Mouse (Mus musculus) gastrocnemius, adult 18-20 months (tissue): Measurements from ENCODE around the gene Ptger4. TPM values are rescaled to one million over a fixed set of nuclear protein-coding genes. Genes with fewer than 3 reads are reported as not detected.

Source experiments
- DNase-seq: peaks from one replicate; pipeline ENCODE4 v3.0.0; 2021; ENCODE audit warnings: low spot score
- long read RNA-seq, 2 experiments: library from polyadenylated mRNA; stranded (forward); transcript quantifications; one replicate each; pipeline ENCODE4 v2.0.0; 2021
- total RNA-seq, 2 experiments: library from RNA; stranded (reverse); gene quantifications; 2 replicates each; pipeline ENCODE4 v1.2.3; 2021

Ptger4 gene
- under 1 TPM; 0.46 to 0.66 TPM for total RNA-seq
- long read RNA-seq, experiment 1, partial matches to known transcripts, result 0 of 4 reads
- long read RNA-seq, experiment 1, other reads (novel, unspliced or antisense), result 3 of 4 reads
- long read RNA-seq, experiment 2, partial matches to known transcripts, result 0 of 1 reads
- long read RNA-seq, experiment 2, other reads (novel, unspliced or antisense), result 1 of 1 reads

DNA sequence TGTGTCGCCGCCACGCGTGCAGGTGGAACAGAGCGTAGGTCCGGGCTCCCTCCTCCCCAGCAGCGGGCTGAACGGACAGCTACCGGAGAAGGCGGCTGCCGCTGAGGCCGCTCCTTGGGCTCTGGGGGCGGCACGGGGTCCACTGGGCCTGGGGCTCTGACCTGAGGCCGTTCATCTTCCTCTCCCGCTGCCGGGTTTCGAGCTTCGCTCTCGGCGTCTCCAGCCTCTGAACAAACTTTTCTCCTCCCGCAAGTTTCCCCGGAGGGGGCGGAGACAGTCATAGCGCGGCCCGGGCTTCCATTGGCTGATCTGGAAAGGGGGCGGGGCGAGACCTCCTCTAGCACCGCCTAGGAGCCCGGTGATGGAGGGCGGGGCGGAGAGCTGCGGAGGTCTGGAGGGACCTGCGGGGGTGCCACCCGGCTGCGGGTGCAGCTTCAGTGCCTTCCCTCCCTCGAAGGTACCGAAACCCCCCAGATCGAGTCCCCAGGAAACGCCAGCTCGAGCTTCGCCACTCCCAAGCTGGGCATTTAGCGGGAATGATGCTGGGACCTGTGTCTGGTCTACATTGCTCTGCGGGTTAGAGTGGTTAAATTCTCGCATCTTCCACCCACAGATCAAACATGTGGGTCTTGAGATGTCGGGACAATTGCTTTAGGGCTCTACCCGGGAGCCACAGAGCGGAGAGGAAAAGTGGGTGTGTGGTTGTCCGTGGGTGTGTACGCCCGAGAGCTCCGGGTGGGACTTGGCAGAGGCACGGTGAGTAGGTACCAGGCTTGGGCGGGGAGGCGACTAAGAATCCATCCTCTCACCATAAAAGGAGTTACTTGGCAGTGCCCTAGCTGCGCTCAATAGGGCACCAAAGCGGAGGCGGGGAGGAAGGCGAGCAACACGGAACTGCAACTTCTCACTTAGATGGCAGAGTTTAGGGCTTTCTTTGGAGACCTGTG is at the start of gene Ptger4:
Ptger4 (minus strand) TSS at position 229 of the 947 bp plus-strand sequence.
- peak; percentile 93 for DNase-seq

DNA sequence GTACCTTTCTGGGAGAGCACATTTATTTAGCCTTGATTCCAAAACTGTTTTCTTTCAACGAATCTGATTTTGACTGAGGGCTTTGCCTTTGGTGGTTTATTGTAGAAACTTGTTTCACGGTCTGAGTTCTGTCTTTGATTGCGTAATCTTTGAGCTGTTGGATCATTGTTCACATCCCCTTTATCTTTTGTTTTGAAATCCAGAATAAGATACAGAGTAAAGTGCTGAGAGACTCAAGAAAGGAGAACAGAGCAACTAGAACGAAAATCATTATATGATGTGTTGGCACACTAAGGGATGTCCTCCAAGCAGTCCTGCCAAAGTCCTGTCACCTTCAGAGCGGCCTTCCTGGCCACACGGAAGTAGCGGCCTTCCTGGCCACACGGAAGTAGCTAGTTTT is 44.4 kb upstream of the Ptger4 start:
- no peak for DNase-seq

- no peak for DNase-seq
These were observed 43.1 kb upstream of the Ptger4 start for GRCm38 (mm10) chr15:5287072-5287471.

GRCm38 (mm10) chr15:5281316-5281715 is 37.3 kb upstream of the Ptger4 start:
- DNase-seq, result no peak

DNA sequence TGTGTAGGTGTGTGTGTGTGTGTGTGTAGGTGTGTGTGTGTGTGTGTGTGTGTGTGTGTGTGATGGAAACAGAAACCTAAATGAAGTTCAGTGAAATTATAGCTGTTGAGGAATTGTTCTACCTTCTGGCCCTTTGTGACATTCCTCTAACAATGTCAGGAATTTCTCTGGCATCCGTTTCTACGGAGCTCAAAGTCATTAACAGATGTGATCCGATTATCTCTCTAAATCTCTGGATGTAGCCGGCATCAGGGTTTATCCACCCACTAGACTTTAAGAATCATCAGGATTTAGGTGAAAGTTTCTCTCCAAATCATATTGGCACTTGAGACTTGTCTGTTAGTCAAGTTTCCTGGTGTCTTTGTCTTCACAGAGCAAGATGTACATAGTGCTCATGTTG is 35.8 kb upstream of the Ptger4 start:
- DNase-seq, result no peak

DNA sequence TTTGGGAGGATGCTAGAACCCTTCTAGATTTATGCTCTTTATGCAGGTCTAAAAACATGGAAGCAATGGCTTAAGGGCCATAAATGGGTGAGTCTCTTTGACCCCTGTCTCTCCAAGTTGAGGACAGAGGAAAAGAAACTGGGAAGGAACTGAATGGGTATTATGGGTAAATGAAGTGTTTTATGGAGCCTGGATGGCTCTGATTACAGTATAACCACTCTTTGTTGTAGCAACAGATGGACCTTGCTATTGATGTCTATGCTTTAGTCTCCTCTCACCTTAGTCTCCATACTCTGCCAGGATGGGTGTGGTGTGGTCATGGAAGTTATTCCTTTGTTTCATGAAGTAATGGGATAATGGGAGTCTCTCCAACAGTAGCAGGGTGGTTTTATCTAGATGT is 34.5 kb upstream of the Ptger4 start:
- no peak for DNase-seq

- no peak for DNase-seq
These were observed 30.0 kb upstream of the Ptger4 start for GRCm38 (mm10) chr15:5273981-5274380.

GRCm38 (mm10) chr15:5266095-5266494 is 22.1 kb upstream of the Ptger4 start:
- no peak for DNase-seq

DNA sequence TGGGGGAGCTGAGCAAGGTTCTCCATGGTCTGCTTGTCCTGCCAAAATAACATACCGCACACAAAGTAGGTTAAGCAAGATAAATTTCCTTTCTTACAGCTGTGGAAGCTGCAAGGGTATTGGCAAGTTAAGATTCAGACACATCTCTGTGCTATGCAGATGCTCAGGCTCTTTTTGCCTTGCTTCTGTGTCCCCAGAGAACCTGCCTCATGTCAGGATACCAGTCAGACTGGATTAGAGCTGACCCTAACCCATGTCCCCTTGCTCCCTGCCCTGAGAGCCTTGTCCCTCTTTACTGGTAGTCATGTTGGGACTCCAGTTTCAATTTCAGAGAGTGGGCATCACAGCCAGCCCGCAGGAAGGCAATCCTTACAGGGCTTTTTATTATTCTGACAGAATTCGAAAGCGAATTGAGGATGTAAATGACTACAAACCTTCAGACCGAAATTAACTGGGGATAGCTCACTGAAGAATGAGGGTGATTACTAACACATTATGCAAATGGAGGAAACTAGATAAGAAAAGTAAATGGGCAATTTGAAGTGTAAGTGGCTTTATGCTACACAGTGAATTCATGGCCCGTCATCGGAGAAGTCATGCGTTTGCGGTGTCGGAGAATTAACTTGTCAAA is 19.0 kb upstream of the Ptger4 start:
- DNase-seq, result no peak

DNA sequence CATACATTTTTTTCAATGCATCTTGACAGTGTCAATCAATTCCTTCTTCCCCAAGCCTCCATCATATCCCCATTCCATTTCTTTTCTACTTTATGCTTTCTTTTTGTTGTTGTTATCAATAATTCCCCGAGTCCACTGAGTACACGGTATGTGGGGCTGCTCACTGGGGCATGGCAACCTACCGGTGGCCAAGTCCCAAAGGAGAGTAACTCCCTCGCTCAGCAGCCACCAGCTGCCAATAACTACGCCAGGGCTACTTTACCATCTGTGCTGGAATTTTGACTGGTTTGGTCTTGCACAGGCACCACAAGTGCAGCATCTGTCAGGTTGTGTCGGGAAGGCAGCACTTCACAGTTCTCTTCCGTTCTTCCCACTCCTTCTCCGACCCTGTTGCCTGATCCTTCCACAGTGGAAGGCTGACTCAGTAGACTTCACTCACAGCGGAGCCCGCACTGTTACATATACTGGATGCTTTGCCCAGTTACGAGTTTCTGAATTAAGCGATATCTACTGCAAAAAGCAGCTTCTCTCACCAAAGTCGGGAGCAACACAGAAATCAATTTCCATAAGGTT is 18.2 kb upstream of the Ptger4 start:
- DNase-seq, result no peak

DNA sequence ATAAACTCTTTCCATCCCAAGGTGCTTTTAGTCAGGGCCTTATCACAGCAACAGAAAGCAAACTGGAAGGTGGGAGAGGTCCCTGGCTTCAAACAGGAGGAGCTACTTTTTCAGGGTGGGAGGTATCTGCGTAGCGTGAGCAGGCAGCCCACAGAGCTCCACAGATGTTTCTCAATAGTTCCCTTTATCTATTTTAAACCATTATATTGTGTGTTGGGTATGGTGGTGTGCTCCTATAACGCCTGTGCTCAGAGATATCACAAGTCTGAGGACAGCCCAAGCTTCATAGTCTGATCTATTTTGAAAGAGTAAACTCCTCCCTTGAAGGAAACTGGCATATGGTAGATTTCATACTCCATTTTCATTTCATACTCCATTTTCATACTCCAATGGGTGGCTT is 17.0 kb upstream of the Ptger4 start:
- DNase-seq, result no peak

DNA sequence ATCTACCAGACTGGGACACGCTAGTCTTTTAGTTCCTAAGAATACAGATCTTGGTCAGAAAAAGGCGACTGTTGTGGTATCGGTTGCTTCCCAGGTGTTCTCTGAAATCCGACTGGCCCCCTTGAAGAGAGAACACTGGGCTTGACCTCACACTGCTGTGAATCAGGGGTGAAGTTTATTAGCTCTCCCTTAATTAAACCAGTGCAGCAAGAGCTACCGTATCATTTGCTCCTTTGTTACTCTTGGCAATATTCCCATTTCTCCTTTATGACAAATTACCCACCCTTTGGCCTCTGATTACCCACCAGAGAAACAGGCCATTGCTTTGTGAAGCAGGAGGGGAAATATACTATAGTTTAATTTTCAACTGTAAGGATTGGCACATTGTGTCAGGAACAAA is 16.2 kb upstream of the Ptger4 start:
- DNase-seq, result no peak

GRCm38 (mm10) chr15:5250182-5250581 is 6.2 kb upstream of the Ptger4 start:
- no peak for DNase-seq

DNA sequence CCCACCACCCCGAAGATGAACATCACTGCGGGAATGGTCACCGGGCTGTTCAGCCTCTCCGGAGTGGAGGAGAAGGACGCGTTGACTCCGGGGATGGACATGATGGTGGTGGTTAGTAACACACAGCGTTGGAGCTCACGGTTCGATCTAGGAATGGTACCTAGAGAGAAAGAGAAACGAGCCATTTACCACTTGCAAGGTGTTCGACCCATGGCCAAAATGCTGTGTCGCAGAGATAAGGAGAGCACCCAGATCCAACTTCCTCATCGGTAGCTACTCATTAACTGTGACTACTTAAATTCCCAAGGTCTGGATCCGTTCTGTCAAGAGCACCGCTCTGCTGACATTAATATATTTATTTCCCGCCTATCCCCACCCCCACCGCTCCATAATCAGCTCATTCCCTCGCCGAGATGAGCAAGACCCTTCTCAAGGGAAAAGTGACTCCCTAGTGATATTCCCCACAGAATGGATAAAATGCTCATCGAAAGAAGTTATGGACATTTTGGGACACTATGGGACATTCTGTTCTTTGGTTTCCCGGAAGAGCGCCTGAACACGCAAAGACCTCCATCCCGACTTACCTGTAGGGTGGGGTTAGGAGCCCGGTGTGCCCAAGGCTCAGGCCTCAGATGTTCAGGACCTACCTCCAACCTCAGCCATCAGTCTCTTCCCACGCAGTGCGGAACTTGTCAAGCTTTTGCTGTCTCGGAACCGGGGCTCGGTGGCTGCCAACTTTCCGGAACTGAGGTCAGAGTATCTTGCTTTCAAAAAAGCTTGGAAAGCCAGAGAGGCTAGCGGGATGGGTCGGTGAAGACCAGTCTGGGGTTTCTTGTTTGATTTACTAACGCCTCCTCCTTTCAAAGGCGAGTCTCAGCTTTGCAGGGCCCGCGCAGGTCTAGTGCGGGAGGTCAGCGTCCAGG is 690 bp downstream of the Ptger4 start:
- DNase-seq, result no peak

DNA sequence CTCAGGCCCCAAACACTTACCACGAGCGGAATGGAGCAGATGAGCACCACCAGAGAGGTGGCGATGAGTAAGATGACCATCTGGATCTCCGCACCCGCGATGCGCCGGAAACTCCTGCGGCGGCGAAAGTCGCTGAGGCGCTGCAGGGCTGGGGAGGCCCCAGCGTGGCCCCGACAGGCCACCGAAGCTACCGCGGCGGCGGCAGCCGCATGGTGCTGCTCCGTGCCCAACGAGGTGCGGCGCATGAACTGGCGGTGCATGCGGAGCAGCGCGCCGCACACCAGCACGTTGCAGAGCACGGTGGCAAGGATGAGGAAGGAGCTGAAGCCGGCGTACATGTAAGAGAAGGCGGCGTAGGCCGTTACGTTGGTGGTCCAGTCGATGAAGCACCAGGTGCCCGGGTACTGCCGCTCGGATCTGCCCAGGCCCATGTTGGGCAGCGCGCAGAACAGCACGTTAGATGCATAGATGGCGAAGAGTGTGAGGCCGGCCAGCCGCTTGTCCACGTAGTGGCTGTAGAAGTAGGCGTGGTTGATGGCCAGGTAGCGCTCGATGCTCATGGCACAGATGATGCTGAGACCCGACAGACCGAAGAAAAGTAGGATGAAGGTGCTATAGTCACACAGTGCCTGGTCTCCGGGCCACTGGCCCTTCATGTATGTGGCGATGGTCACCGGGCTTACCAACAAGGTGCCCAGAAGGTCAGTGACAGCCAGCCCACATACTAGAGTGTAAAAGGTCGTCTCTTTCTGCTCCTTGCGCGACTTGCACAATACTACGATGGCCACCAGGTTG is 1.5 kb downstream of the Ptger4 start:
- DNase-seq, result no peak

DNA sequence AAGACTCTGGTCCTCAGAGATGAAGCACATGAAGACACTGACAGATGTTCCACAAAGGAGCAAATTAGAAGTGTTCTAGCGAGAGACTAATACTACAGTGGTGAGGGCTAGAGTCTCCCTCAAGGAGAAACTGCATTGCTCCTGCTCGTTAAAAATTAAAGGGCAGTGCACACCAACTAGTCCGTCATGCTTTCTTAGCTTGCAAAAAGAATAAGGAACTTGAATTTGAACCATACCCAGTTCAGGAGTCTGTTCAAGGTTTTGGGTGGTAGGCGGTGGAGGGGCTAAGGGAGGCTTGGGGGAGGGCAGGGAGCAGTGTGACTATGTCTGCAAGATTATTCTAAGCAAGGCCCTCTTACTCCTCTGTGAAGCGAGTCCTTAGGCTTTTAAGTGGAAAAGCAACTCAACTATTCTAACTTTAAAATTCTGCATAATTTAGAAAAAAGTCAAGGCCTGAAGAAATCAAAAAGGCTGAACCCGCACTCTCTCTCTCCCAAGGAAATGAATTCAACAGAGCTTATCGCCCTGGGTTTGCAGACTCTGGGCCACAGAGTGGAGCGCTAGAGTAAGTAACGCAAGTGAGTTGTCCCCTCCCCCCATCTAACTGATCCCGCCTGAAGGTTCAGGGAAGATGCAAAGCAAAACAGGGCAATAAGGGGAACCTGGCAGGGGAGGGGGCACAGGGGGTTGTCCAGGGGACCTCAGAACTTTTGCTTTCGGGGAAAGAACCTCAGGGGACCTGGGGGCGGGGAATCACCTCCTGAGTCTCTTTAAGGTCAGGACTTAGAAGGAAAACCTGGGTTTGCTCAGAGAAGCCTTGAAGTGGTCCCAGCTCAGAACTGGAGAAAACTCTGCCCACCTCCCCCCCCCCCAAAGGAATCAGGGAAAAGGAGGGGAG is 2.4 kb downstream of the Ptger4 start:
- DNase-seq, result peak; percentile 23

- DNase-seq, result no peak
These were observed 3.6 kb downstream of the Ptger4 start for GRCm38 (mm10) chr15:5240360-5240759.

DNA sequence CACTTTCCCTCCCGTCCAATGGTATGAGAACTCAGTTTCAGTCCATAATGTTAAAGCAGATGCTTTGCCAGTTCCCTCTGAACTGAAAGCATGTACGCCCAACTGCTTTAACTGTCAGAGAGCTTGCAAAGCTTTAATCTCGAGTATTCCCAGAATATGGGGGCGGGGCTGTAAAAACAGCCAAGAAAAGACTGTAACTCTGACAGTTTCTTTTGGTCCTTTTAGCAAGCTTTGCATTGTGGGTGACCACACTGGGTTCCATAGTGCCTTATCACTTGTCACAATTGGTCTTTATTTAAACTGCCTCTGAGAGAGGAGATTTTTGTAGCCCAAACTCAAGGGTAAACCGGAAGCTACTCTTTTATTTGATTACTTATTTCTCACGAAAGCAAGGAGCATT is 4.1 kb downstream of the Ptger4 start:
- DNase-seq, result no peak

DNA sequence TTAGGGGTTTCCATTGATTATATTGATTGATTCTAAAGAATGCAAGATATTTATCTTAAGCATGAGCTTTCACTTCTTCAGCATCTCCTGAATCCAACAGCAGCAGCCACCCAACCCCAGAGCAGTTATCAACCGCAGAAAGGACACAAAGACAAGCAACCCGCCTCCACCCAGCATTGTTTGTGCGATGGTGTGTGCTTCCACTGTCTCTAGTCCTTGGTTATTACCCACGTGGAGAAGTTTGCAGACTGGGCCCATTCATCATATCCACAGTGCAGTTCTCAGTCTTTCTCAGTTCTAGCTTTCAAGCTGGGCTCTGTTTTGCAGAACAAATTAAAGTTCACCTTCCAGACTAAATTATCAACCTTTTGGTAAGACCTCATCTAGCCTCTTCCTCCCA is 4.6 kb downstream of the Ptger4 start:
- DNase-seq, result no peak
